Mouse (Mus musculus) small intestine, adult 2 months (tissue): ENCODE results near the gene Cma2.

Source experiments
- CTCF ChIP-seq: fragments of 200-500 bp; IDR thresholded peaks from 2 replicates; pipeline ENCODE4 v1.5.1; 2012; ENCODE audit warnings: low read depth, mild to moderate bottlenecking, control low read depth, inconsistent platforms, low read length, moderate library complexity, mixed read lengths; ENCODE audit not compliant: insufficient replicate concordance, insufficient read length; ENCODE audit errors: extremely low read depth
- POLR2A ChIP-seq: fragments of 200-500 bp; IDR thresholded peaks from 2 replicates; pipeline ENCODE4 v1.6.1; 2012; ENCODE audit warnings: low read depth, mild to moderate bottlenecking, control low read depth, inconsistent platforms, low read length, moderate library complexity

- no peak for TF ChIP-seq CTCF
- TF ChIP-seq POLR2A = no peak
Measured at GRCm38 (mm10) chr14:55933586-55933985, 17.2 kb upstream of the Cma2 start.
